Mouse (Mus musculus): ENCODE measurements at regions not wholly inside any gene's neighbourhood (a gene's known extent, or its start where the extent isn't known, plus 50 kb on each side); places are given as distances from the start of the nearest gene placed in this dataset.

- peak; percentile 62; the same call in 1 of the 2 replicates for ATAC-seq (ENCODE audit: poor library complexity, severe bottlenecking)
These were observed 167.8 kb upstream of the Amot start for GRCm38 (mm10) chrX:145672776-145673175.

DNA sequence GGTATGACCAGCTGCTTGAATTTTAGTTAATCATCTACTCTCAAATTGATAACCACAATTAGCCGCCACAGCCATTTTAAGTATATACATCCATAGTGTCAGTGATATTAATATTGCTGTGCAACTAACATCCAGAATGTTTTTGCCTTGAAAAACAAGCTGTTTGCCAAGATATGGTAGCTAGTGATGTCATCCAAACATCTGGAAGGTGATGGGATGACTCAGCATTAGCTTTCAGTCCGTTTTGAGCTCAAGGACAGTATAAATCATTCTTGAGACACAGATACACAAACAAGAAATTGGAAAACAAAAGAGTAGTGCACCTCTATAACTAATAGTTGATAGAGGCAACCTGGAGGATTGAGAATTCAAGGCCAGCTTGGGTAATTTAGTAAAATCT lies 146.7 kb upstream of the Amot start:
- ATAC-seq (ENCODE audit: poor library complexity, severe bottlenecking) = no peak

DNA sequence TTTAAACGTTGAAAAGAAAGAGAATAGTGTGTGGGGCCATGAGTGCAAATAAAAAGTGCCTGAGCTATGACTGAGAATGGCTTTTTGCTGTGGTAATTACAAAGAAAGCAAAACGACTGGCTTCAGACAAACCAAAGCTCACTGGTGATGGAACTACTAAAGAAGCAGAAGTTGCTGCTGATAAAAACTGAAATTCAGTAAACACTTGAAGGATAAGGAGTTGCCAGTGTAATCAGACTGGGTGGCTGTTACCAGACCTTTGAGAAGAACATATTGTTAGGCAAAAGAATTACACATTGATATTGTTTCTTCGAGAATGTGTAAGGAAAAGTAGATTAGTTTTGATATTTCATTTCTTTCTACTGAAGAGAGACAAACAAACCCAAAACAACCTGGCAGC lies 114.7 kb upstream of the Amot start:
- no peak for ATAC-seq (ENCODE audit: poor library complexity, severe bottlenecking)

GRCm38 (mm10) chrX:145602085-145602484 lies 97.1 kb upstream of the Amot start:
- ATAC-seq (ENCODE audit: poor library complexity, severe bottlenecking) = peak; percentile 40; the same call in 1 of the 2 replicates

DNA sequence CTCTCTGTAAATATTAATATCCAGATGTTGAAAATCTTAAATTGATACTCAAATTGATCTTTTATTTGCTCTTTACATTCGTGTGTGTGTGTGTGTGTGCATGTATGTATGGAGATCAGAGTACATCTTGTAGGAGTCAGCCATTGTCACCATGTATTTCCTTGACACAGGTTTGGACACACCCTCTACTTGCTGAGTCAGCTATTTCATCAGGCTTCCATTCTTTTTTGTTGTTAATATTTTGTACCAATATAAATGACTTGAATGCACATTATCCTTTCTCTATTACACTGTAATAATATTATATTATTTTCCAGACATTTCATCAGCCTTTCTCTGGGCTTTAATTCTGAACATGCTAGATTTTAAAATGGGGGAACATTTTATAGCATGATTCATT lies 85.8 kb upstream of the Amot start:
- no peak for ATAC-seq (ENCODE audit: poor library complexity, severe bottlenecking)

GRCm38 (mm10) chrX:145567528-145567927 lies 62.5 kb upstream of the Amot start:
- no peak for ATAC-seq (ENCODE audit: poor library complexity, severe bottlenecking)

DNA sequence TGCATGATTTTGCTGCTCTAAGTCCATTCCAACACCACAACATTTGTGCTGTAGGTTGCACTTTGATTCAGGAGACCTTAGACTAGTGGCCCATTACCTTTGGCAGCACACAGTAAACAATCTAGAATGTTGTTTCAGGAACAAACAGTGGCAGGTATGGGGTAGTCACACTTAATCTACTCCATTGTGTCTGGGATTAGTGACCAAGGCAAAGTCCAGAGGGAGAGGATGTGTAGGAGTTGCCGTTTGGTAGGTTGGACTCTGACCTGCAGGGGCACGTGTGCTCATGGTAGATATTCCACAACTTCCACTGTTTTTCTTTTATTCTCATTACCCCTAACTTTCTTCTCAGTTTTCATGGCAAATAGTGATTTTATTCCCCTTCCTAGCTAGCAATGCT lies 62.1 kb upstream of the Amot start:
- no peak for ATAC-seq (ENCODE audit: poor library complexity, severe bottlenecking)

GRCm38 (mm10) chrX:145558881-145559280 lies 53.9 kb upstream of the Amot start:
- no peak for ATAC-seq (ENCODE audit: poor library complexity, severe bottlenecking)

Measured in megakaryocyte, adult 5-6 weeks (primary cell).